Mouse (Mus musculus): ENCODE measurements around the gene Fat3.

Fat3 gene

GRCm38 (mm10) chr9:16501186-16501711 is at the start of gene Fat3:
Gene Fat3 (minus strand): TSS chr9:16501285.
- peak; percentile 40 for DNase-seq

- DNase-seq = no peak
These were observed 31.8 kb upstream of the Fat3 start for GRCm38 (mm10) chr9:16532884-16533283.

- no peak for DNase-seq
These were observed 16.5 kb upstream of the Fat3 start for GRCm38 (mm10) chr9:16517543-16517942.

- DNase-seq = no peak
These were observed 10.9 kb upstream of the Fat3 start for GRCm38 (mm10) chr9:16512005-16512404.

- DNase-seq = no peak
These were observed 2.7 kb upstream of the Fat3 start for GRCm38 (mm10) chr9:16503776-16504175.

- DNase-seq = peak; percentile 45
These were observed 1.7 kb upstream of the Fat3 start for GRCm38 (mm10) chr9:16502673-16503343.

GRCm38 (mm10) chr9:16501990-16502672 is 1.0 kb upstream of the Fat3 start:
- DNase-seq = peak; percentile 83

GRCm38 (mm10) chr9:16500382-16501185 is 501 bp downstream of the Fat3 start:
- peak; percentile 47 for DNase-seq

- peak; percentile 77 for DNase-seq
These were observed 1.3 kb downstream of the Fat3 start for GRCm38 (mm10) chr9:16499621-16500381.

- DNase-seq = no peak
These were observed 2.2 kb downstream of the Fat3 start for GRCm38 (mm10) chr9:16498876-16499275.

GRCm38 (mm10) chr9:16497361-16497760 is 3.7 kb downstream of the Fat3 start:
- no peak for DNase-seq

- DNase-seq = no peak
These were observed 4.8 kb downstream of the Fat3 start for GRCm38 (mm10) chr9:16496331-16496730.

- no peak for DNase-seq
These were observed 11.4 kb downstream of the Fat3 start for GRCm38 (mm10) chr9:16489661-16490060.

- no peak for DNase-seq
These were observed 13.5 kb downstream of the Fat3 start for GRCm38 (mm10) chr9:16487565-16487964.

- no peak for DNase-seq
These were observed 14.9 kb downstream of the Fat3 start for GRCm38 (mm10) chr9:16486229-16486628.

- no peak for DNase-seq
These were observed 15.9 kb downstream of the Fat3 start for GRCm38 (mm10) chr9:16485173-16485572.

GRCm38 (mm10) chr9:16484765-16485164 is 16.3 kb downstream of the Fat3 start:
- no peak for DNase-seq

GRCm38 (mm10) chr9:16461491-16461890 is 39.6 kb downstream of the Fat3 start:
- no peak for DNase-seq

GRCm38 (mm10) chr9:16460591-16460990 is 40.5 kb downstream of the Fat3 start:
- DNase-seq = no peak

GRCm38 (mm10) chr9:16441930-16442329 is 59.2 kb downstream of the Fat3 start:
- no peak for DNase-seq

GRCm38 (mm10) chr9:16440638-16441037 is 60.4 kb downstream of the Fat3 start:
- no peak for DNase-seq

- no peak for DNase-seq
These were observed 61.1 kb downstream of the Fat3 start for GRCm38 (mm10) chr9:16439941-16440340.

- no peak for DNase-seq
These were observed 63.3 kb downstream of the Fat3 start for GRCm38 (mm10) chr9:16437805-16438204.

Measured in right cerebral cortex, postnatal 4 days (tissue).